Mouse (Mus musculus) heart, embryonic 12.5 days (tissue): ENCODE data around the gene Serpina1f. TPM values are rescaled to one million over a fixed set of nuclear protein-coding genes. Genes with fewer than 3 reads are reported as not detected.

Experiments
- polyA plus RNA-seq: library from polyadenylated mRNA; unstranded; fragments of >200 nt; fragmentation: Nextera tagmentation; extraction: Ambion mirVana; gene quantifications from 2 replicates; pipeline ENCODE4 v1.2.1, GENCODE M21; 2016

Gene Serpina1f
- polyA plus RNA-seq, 1 experiment from 2014 or later: not detected

Other genes with a start within 250 kb of the Serpina1f start
- gene Ifi27l2b, start 238.3 kb downstream of the Serpina1f start, polyA plus RNA-seq: 0.31 TPM in 1 of 2 replicates, not detected in the other
- gene Ppp4r4, start 163.2 kb downstream of the Serpina1f start, polyA plus RNA-seq: 0.41 and 0.48 TPM in 2 replicates
- gene Serpina10, start 64.1 kb downstream of the Serpina1f start, polyA plus RNA-seq: 0.09 and 0.31 TPM in 2 replicates
- 1.6 and 14.3 TPM in 2 replicates for gene Serpina6, start 38.3 kb downstream of the Serpina1f start, polyA plus RNA-seq
- gene Serpina16, start 19.4 kb downstream of the Serpina1f start, polyA plus RNA-seq: not detected in 2 replicates
- 0.59 TPM in 1 of 2 replicates, not detected in the other for gene Serpina1d, start 78.1 kb upstream of the Serpina1f start, polyA plus RNA-seq
- 0.53 and 4.9 TPM in 2 replicates for gene Serpina1b, start 134.8 kb upstream of the Serpina1f start, polyA plus RNA-seq
- gene Serpina1a, start 168.0 kb upstream of the Serpina1f start, polyA plus RNA-seq: 0.48 and 3.8 TPM in 2 replicates
- gene Serpina1c, start 209.4 kb upstream of the Serpina1f start, polyA plus RNA-seq: 0.34 TPM in 1 of 2 replicates, not detected in the other